Mouse (Mus musculus) stomach, embryonic 16.5 days (tissue): Measurements from ENCODE around the gene Zfp369. TPM values are rescaled to one million over a fixed set of nuclear protein-coding genes. Genes with fewer than 3 reads are reported as not detected.
A peak's percentile ranks its signal among the peaks of the same experiment; 100 is the strongest.
"Not testable (repeated sequence)": the region's sequence is repeated elsewhere in the genome, so short reads cannot be mapped to it uniquely, and the experiment has no call there.

Experiments used
- ATAC-seq: fragments of 200-750 bp; cut with Nextera tagmentation; 2 replicates; pipeline ENCODE4 v1.8.0; 2017; ENCODE audit warnings: moderate number of reproducible peaks, moderate TSS enrichment; ENCODE audit not compliant: insufficient read depth, low FRiP score
- H3K27ac ChIP-seq: fragments of 300-500 bp; sonication (generic); 2 replicates; pipeline ENCODE4 v1.5.1; 2014; ENCODE audit warnings: low read length
- H3K27me3 ChIP-seq: fragments of 300-500 bp; sonication (generic); 2 replicates; pipeline ENCODE4 v1.6.1; 2014; ENCODE audit warnings: low read length, control low read depth, mixed read lengths; ENCODE audit not compliant: control insufficient read depth, insufficient read depth
- H3K36me3 ChIP-seq: fragments of 300-500 bp; sonication (generic); 2 replicates; pipeline ENCODE4 v1.6.1; 2014; ENCODE audit warnings: low read length; ENCODE audit not compliant: control insufficient read depth, insufficient read depth
- H3K4me1 ChIP-seq: fragments of 300-500 bp; sonication (generic); 2 replicates; pipeline ENCODE4 v1.6.1; 2014; ENCODE audit warnings: low read length, control low read depth, mixed read lengths; ENCODE audit not compliant: control insufficient read depth, insufficient read depth
- H3K4me2 ChIP-seq: fragments of 300-500 bp; sonication (generic); 2 replicates; pipeline ENCODE4 v1.6.1; 2014; ENCODE audit warnings: low read depth, low read length, mixed read lengths
- H3K4me3 ChIP-seq: fragments of 300-500 bp; sonication (generic); replicated peaks from 2 replicates; pipeline ENCODE4 v1.5.1; 2014; ENCODE audit warnings: mild to moderate bottlenecking, low read length
- H3K9ac ChIP-seq: fragments of 300-500 bp; sonication (generic); 2 replicates; pipeline ENCODE4 v1.6.1; 2014; ENCODE audit warnings: low read length
- H3K9me3 ChIP-seq: fragments of 300-500 bp; sonication (generic); replicated peaks from 2 replicates; pipeline ENCODE4 v1.6.1; 2016; ENCODE audit warnings: low read length, control low read depth; ENCODE audit not compliant: control insufficient read depth
- WGBS: fragments of 180-500 bp; shearing (Covaris S2); extraction: QIAGEN DNeasy Blood & Tissue Kit; methylation state at CpG from one replicate; pipeline ENCODE4 v1.1.7; 2014; 5-methylcytosine and 5-hydroxymethylcytosine counted together
- polyA plus RNA-seq: library from polyadenylated mRNA; unstranded; fragments of >200 nt; fragmentation: Nextera tagmentation; extraction: Ambion mirVana; gene quantifications from 2 replicates; pipeline ENCODE4 v1.2.1, GENCODE M21; 2015

Gene Zfp369
- polyA plus RNA-seq, 1 experiment from 2014 or later: 12.1 TPM

GRCm38 (mm10) chr13:65258175-65258954, 20.2 kb upstream of the Zfp369 start:
- Histone ChIP-seq H3K9ac (no peak overlapping the region), H3K4me3 (peak overlapping the region; percentile 16), H3K4me1 (no peaks in the 10 kb centered on the region), H3K27me3 (no peaks in the 10 kb centered on the region), H3K9me3 (peaks cover 53% of the 10 kb centered on the region), H3K27ac (no peak overlapping the region), H3K4me2 (peak overlapping the region; percentile 41), H3K36me3 (peaks cover 15% of the 10 kb centered on the region; the same call in 1 of the 2 replicates)
- WGBS: 21% methylated on average over 36 of the region's 36 CpGs
- peak; percentile 49; the same call in 1 of the 2 replicates for ATAC-seq

DNA sequence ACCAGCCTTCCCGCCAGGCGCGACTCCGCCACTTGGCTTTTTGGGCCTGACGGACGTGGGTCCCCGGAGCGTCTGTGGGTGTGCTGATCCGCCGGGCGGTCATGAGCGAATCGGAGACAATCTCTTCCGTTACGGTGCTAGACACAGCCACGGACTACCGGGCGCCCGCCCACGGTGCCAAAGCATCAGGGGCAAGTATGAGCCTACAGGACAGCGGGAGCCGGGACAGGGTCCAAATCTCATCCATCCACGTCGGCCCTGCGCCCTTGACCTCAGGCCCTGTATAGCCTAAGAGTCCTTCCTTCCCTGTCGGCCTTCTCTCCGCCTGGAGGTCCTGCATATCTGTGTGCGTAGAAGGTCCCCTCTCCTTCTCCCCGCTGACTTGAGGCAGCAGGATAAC, 19.4 kb upstream of the Zfp369 start, which contains the start of gene Gm10775:
Gene Gm10775, plus strand, starts transcription at position 301 of the 400 bp plus-strand sequence.
- no peak for ATAC-seq
- WGBS: 37% methylated on average over 29 of the region's 29 CpGs
- H3K4me1 ChIP-seq: no peaks in the 10 kb centered on the region
- H3K36me3 ChIP-seq: peaks cover 16% of the 10 kb centered on the region; the same call in 1 of the 2 replicates
- H3K4me2 ChIP-seq: peak within 1 kb of the TSS; percentile 41; the same call in 1 of the 2 replicates
- H3K27ac ChIP-seq: no peak within 1 kb of the TSS
- H3K9me3 ChIP-seq: peaks cover 55% of the 10 kb centered on the region
- no peaks in the 10 kb centered on the region for H3K27me3 ChIP-seq
- H3K4me3 ChIP-seq: peak within 1 kb of the TSS; percentile 16
- no peak within 1 kb of the TSS for H3K9ac ChIP-seq

DNA sequence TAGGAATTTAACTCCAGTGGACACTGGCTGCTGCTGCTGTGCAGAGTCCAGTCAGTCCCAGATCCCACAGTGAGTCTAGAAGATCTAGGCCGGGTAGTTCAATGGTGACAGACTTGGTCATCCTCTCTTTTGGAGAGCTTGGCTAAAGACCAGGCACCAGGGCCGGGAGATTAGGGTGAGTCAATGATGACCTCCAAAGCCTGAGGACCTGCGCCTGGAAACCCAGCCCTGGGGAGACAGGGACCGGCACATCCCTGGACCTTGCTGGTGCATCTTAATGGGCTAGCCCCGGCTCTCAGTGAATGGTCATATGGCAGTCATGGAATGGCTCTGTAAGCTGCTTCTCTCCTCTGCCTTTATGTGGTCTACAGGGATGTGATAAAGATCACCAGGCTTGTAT, 16.5 kb upstream of the Zfp369 start:
- Histone ChIP-seq H3K27ac (no peak overlapping the region), H3K4me3 (no peak overlapping the region), H3K27me3 (no peaks in the 10 kb centered on the region), H3K9ac (no peak overlapping the region), H3K4me2 (no peak overlapping the region), H3K9me3 (peaks cover 58% of the 10 kb centered on the region), H3K4me1 (no peaks in the 10 kb centered on the region), H3K36me3 (peaks cover 16% of the 10 kb centered on the region; the same call in 1 of the 2 replicates)
- no peak for ATAC-seq
- WGBS: 94% methylated on average over 5 of the region's 5 CpGs

- peak; percentile 45; the same call in 1 of the 2 replicates for ATAC-seq
- peak overlapping the region; percentile 87 for H3K4me3 ChIP-seq
- H3K9me3 ChIP-seq: no peaks in the 10 kb centered on the region; the same call in 1 of the 2 replicates
- peak overlapping the region; percentile 57 for H3K4me2 ChIP-seq
- peaks cover 3% of the 10 kb centered on the region; the same call in 1 of the 2 replicates for H3K4me1 ChIP-seq
- H3K27ac ChIP-seq: peak overlapping the region; percentile 95
- H3K36me3 ChIP-seq: no peaks in the 10 kb centered on the region
- peak overlapping the region; percentile 85 for H3K9ac ChIP-seq
- H3K27me3 ChIP-seq: no peaks in the 10 kb centered on the region
- 9% methylated on average over 9 of the region's 9 CpGs for WGBS
Observed at GRCm38 (mm10) chr13:65277994-65278382, 626 bp upstream of the Zfp369 start.

GRCm38 (mm10) chr13:65286771-65287170, 8.2 kb downstream of the Zfp369 start:
- peaks cover 57% of the 10 kb centered on the region for H3K36me3 ChIP-seq

DNA sequence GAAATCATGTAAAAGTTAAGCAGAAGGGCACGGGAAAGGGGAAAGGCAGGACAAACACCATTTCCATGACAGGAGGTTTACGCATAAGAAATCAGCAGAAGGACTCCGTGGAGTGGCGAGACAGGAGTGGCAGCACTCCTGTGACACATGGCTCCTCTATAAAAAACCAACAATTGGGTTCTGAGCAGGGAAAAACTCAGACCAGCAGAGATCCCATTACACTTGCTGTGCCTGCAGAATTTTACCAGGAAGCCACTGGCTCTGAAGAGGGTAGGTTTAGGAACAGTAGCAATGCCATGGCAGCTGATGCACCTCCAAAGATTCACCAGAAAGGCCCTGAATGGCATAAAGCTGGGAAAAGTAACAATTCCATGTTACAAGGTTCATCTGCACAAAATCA, 17.7 kb downstream of the Zfp369 start:
- Histone ChIP-seq H3K27me3 (no peaks in the 10 kb centered on the region), H3K36me3 (peaks cover 63% of the 10 kb centered on the region), H3K4me1 (no peaks in the 10 kb centered on the region), H3K27ac (no peak overlapping the region), H3K4me2 (no peak overlapping the region), H3K9me3 (peaks cover 59% of the 10 kb centered on the region), H3K4me3 (no peak overlapping the region), H3K9ac (no peak overlapping the region)
- 96% methylated on average over 4 of the region's 4 CpGs for WGBS
- no peak for ATAC-seq

More at GRCm38 (mm10) chr13:65286771-65287170, 8.2 kb downstream of the Zfp369 start:
- 91% methylated on average over 2 of the region's 2 CpGs for WGBS
- Histone ChIP-seq H3K9ac (no peak overlapping the region), H3K9me3 (peaks cover 36% of the 10 kb centered on the region), H3K27ac (no peak overlapping the region), H3K4me1 (no peaks in the 10 kb centered on the region), H3K4me3 (no peak overlapping the region), H3K27me3 (no peaks in the 10 kb centered on the region), H3K4me2 (no peak overlapping the region)
- ATAC-seq: no peak

GRCm38 (mm10) chr13:65310849-65311248, 32.2 kb downstream of the Zfp369 start:
- H3K9me3 ChIP-seq, H3K27me3 ChIP-seq, H3K9ac ChIP-seq, H3K4me1 ChIP-seq, ATAC-seq, H3K36me3 ChIP-seq, H3K27ac ChIP-seq: not testable (repeated sequence)
- H3K4me2 ChIP-seq: peak overlapping the region; percentile 44; the same call in 1 of the 2 replicates
- H3K4me3 ChIP-seq: peak overlapping the region; percentile 18
- WGBS: 34% methylated on average over 12 of the region's 12 CpGs

DNA sequence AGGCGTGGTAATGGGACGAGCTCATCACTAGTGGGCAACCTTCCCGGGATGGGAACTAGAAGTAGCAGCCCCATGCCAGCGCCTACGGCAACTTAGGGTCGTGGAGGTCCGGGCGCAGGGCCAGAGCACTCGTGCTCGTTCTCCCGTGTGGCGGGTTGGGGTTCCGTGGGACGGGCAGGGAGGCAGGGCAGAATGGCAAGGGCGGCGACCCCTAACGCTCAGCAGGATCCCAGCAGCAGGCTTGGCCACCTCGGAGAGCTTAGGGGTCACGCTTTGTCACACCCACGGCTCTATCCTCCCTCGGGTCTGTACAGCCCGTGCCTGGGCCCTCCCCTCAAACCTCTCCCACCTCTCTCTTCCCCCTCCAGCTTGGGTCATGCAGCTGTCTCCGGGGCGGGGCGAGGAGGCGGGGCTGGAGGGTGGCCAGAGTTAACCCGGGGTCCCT, 32.7 kb downstream of the Zfp369 start:
- Histone ChIP-seq H3K36me3 (no peaks in the 10 kb centered on the region), H3K4me2 (peak overlapping the region; percentile 44), H3K27me3 (no peaks in the 10 kb centered on the region), H3K4me1 (no peaks in the 10 kb centered on the region), H3K9me3 (0 out of 2 replicates have a peak, but pooled peaks cover 8% of the 10 kb centered on the region), H3K27ac (no peak overlapping the region), H3K4me3 (peak overlapping the region; percentile 18), H3K9ac (no peak overlapping the region)
- ATAC-seq: peak; percentile 17; the same call in 1 of the 2 replicates
- 29% methylated on average over 27 of the region's 27 CpGs for WGBS

GRCm38 (mm10) chr13:65311826-65312225, 33.2 kb downstream of the Zfp369 start:
- no peaks in the 10 kb centered on the region for H3K4me1 ChIP-seq
- no peak overlapping the region for H3K4me3 ChIP-seq
- ATAC-seq: no peak
- no peak overlapping the region for H3K9ac ChIP-seq
- H3K27ac ChIP-seq: no peak overlapping the region
- 0 out of 2 replicates have a peak, but pooled peaks cover 8% of the 10 kb centered on the region for H3K9me3 ChIP-seq
- no peaks in the 10 kb centered on the region for H3K27me3 ChIP-seq
- no peaks in the 10 kb centered on the region for H3K36me3 ChIP-seq
- H3K4me2 ChIP-seq: no peak overlapping the region
- 92% methylated on average over 9 of the region's 9 CpGs for WGBS
